Mouse (Mus musculus): ENCODE data around the gene Pcmt1. TPM values are rescaled to one million over a fixed set of nuclear protein-coding genes. Genes with fewer than 3 reads are reported as not detected.
A peak's percentile ranks its signal among the peaks of the same experiment; 100 is the strongest.

Pcmt1 gene
- polyA plus RNA-seq, 1 experiment, result 8.5 TPM

DNA sequence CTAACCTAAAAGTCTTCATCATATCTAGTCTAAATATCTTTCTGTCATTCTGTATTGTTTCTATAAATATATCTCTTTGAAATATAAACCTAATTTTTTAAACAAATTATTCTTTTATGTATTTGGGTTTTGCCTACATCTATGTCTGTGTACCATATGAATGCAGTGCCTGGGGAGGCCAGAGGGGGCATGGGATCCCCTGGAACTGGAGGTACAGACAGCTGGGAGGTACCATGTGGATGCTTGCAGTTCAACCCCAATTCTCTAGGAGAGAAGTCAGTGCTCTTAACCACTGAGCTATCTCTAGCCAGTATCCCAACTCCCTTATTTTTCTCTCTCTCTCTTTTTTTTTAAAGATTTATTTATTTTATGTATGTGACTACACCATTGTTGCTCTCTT, 14.3 kb upstream of the Pcmt1 start:
- no peak overlapping the region for H3K4me3 ChIP-seq (replicated peaks)
- no peaks in the 10 kb centered on the region; the same call in 1 of the 2 replicates for H3K4me1 ChIP-seq (ENCODE audit: control insufficient read depth)
- H3K36me3 ChIP-seq (ENCODE audit: control insufficient read depth), result peaks cover 88% of the 10 kb centered on the region
- TF ChIP-seq GATA1 (IDR thresholded peaks at IDR 0.05; ENCODE audit: low read length) (no peak), TAL1 (IDR thresholded peaks at IDR 0.05; ENCODE audit: low read length) (no peak)
- no peaks in the 10 kb centered on the region for H3K9me3 ChIP-seq (ENCODE audit: control insufficient read depth, low read length)
- H3K27me3 ChIP-seq (ENCODE audit: control insufficient read depth), result no peaks in the 10 kb centered on the region

DNA sequence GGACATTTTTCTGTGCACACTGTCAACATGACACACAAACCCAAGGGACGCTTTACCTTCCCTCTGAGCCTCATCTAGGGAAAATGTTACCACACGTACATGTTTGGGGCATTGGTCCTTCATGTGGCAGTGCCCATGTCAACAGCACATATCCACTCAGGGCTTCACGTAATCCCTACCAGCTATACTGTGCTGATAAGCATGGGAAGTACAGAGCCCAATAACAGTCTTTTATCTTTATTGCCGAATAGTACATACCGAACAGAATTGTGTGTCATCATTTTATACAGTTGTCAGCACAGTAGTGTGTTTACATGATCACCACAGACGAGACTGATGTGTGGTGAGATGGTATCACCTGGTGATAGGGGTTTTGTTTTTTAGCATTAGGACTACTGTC, 6.0 kb upstream of the Pcmt1 start:
- Histone ChIP-seq H3K36me3 (ENCODE audit: control insufficient read depth) (peaks cover 41% of the 10 kb centered on the region), H3K9me3 (ENCODE audit: control insufficient read depth, low read length) (no peaks in the 10 kb centered on the region), H3K27me3 (ENCODE audit: control insufficient read depth) (no peaks in the 10 kb centered on the region), H3K4me1 (ENCODE audit: control insufficient read depth) (peaks cover 38% of the 10 kb centered on the region), H3K4me3 (replicated peaks) (no peak overlapping the region)
- TF ChIP-seq GATA1 (IDR thresholded peaks at IDR 0.05; ENCODE audit: low read length), result no peak
- no peak for TF ChIP-seq TAL1 (IDR thresholded peaks at IDR 0.05; ENCODE audit: low read length)

DNA sequence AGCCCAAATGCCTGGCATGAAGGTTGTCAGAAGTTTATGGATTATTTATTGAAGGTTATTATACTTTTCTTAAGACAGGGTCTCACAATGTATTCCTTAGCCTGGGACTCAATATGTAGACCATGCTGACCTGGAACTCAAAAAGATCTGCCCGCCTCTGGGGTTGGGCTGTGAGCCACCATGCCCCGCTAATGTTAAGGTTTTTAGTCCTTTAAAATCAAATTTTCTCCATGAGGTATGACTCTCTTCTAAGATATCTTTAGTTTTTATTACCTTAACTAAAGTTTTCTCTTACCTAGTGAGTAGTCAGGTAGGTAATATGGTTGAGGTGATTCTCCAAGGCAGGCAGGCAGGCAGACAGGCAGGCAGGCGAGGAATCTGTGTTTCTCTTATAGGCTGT, 1.3 kb upstream of the Pcmt1 start:
- H3K4me3 ChIP-seq (replicated peaks), result peak overlapping the region; percentile 95
- H3K27me3 ChIP-seq (ENCODE audit: control insufficient read depth), result no peaks in the 10 kb centered on the region
- peaks cover 49% of the 10 kb centered on the region for H3K36me3 ChIP-seq (ENCODE audit: control insufficient read depth)
- no peaks in the 10 kb centered on the region for H3K9me3 ChIP-seq (ENCODE audit: control insufficient read depth, low read length)
- peaks cover 52% of the 10 kb centered on the region for H3K4me1 ChIP-seq (ENCODE audit: control insufficient read depth)
- no peak for TF ChIP-seq TAL1 (IDR thresholded peaks at IDR 0.05; ENCODE audit: low read length)
- TF ChIP-seq GATA1 (IDR thresholded peaks at IDR 0.05; ENCODE audit: low read length), result no peak

DNA sequence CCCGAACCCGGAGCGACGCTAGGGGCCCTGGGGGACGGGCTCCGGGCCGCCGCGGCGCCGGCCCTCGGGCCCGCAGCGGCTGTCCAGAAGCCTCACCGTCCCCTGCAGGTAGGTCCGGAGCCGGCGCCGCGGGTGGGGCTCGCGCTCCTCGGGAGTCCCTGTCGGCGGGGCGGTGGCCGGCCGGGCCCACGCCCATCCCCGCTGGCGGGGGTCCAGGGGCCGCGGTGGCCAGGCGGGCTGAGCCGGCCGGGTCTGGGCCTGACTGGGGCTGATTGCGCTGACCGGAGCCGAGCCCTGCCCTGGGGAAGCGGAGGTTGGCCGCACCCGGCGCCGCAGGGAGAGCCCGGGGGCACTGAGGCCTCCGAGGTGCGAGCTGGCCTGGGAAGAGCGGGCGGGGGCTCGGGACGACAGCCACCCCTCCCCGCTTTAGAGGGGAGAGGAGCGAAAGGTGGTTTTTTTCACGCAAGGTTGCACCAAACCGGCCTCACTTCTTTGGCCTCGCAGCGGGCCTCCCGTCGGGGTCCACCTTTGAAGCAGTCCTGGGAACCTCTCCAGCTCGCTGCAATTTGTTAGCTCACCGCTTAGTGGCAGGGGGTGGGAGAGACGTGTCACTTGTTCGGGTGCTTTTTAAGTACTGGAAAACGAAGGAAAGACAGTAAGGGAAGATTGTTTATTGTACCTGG, 548 bp upstream of the Pcmt1 start:
- no peaks in the 10 kb centered on the region for H3K27me3 ChIP-seq (ENCODE audit: control insufficient read depth)
- peaks cover 49% of the 10 kb centered on the region for H3K36me3 ChIP-seq (ENCODE audit: control insufficient read depth)
- H3K4me1 ChIP-seq (ENCODE audit: control insufficient read depth), result peaks cover 45% of the 10 kb centered on the region

DNA sequence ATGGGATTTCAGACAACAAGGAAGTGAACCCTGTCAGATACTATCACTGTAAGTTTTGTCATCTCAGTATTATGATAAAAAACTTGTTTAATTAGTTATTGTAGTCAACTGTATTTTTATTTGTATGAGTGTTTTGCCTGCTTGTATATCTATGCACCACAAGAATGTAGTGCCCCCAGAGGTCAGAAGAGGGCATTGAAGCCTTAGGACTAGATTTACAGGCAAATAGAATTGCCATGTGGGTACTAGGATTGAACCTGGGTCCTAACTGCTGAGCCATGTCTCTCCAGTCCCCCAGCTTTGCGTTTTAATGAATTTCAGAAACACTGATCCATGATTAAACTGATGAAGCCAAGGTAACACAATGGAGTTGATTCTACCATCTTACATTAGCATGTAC, 7.3 kb downstream of the Pcmt1 start:
- TF ChIP-seq GATA1 (IDR thresholded peaks at IDR 0.05; ENCODE audit: low read length), result no peak
- TF ChIP-seq TAL1 (IDR thresholded peaks at IDR 0.05; ENCODE audit: low read length), result no peak
- Histone ChIP-seq H3K9me3 (ENCODE audit: control insufficient read depth, low read length) (no peaks in the 10 kb centered on the region), H3K27me3 (ENCODE audit: control insufficient read depth) (no peaks in the 10 kb centered on the region), H3K36me3 (ENCODE audit: control insufficient read depth) (peaks cover 84% of the 10 kb centered on the region), H3K4me1 (ENCODE audit: control insufficient read depth) (peaks cover 7% of the 10 kb centered on the region), H3K4me3 (replicated peaks) (no peak overlapping the region)

More for the DNA sequence above, 548 bp upstream of the Pcmt1 start:
- H3K4me3 ChIP-seq (replicated peaks), result peak overlapping the region; percentile 95
- no peaks in the 10 kb centered on the region for H3K9me3 ChIP-seq (ENCODE audit: control insufficient read depth, low read length)
- TF ChIP-seq GATA1 (IDR thresholded peaks at IDR 0.05; ENCODE audit: low read length) (no peak), TAL1 (IDR thresholded peaks at IDR 0.05; ENCODE audit: low read length) (no peak)

DNA sequence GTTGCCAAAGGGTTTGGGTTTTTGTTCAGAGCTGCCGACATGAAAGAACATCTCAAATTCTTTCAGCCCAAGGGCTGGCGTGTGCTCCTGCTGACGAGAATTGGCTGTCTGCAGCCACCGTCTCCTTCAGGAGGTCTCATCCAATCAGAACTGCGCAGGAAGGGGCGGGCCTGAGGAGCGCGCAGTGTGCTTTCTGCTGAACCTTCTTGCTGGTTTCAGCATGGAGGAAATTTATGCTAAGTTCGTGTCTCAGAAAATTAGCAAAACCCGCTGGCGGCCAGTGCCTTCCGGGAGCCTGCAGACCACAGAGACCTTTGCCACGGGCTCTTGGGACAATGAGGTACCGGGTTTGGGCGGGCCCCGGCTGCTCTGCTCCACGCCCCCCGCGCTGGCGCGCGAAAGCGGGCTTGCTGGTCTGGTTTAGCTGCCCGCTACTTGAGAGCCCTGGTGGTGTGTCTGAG, 13.6 kb downstream of the Pcmt1 start, which contains the start of gene Nup43:
TSS of gene Nup43 (plus strand) at position 162 of the 461 bp plus-strand sequence.
- H3K4me3 ChIP-seq (replicated peaks), result peak within 1 kb of the TSS; percentile 86
- H3K27me3 ChIP-seq (ENCODE audit: control insufficient read depth), result no peaks in the 10 kb centered on the region
- peaks cover 42% of the 10 kb centered on the region for H3K4me1 ChIP-seq (ENCODE audit: control insufficient read depth)
- H3K36me3 ChIP-seq (ENCODE audit: control insufficient read depth), result peaks cover 28% of the 10 kb centered on the region
- TF ChIP-seq TAL1 (IDR thresholded peaks at IDR 0.05; ENCODE audit: low read length) (no peak), GATA1 (IDR thresholded peaks at IDR 0.05; ENCODE audit: low read length) (no peak)
- no peaks in the 10 kb centered on the region; the same call in 1 of the 2 replicates for H3K9me3 ChIP-seq (ENCODE audit: control insufficient read depth, low read length)

DNA sequence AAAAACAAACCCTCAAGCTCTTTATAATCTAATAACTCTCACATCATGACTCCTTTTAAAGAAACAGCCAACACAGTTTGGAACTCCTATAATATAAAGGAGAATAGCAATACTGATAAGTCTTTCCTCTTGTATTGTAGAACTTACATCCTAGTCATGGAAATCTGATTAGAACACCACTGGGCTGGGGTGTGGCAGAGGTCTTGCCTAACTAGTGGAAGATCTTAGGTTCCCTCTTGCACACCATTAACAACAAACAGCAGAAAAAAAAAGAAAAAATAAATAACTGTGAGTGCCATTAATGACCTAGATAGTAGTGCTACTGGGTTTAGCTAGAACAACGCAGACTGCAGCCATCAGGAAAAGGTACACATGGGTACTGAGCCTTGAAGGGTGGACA, 16.0 kb downstream of the Pcmt1 start:
- TF ChIP-seq GATA1 (IDR thresholded peaks at IDR 0.05; ENCODE audit: low read length) (peak; percentile 22; the same call in 1 of the 2 replicates), TAL1 (IDR thresholded peaks at IDR 0.05; ENCODE audit: low read length) (no peak)
- H3K27me3 ChIP-seq (ENCODE audit: control insufficient read depth), result no peaks in the 10 kb centered on the region
- H3K36me3 ChIP-seq (ENCODE audit: control insufficient read depth), result peaks cover 8% of the 10 kb centered on the region
- no peaks in the 10 kb centered on the region; the same call in 1 of the 2 replicates for H3K9me3 ChIP-seq (ENCODE audit: control insufficient read depth, low read length)
- H3K4me3 ChIP-seq (replicated peaks), result no peak overlapping the region
- peaks cover 48% of the 10 kb centered on the region for H3K4me1 ChIP-seq (ENCODE audit: control insufficient read depth)

DNA sequence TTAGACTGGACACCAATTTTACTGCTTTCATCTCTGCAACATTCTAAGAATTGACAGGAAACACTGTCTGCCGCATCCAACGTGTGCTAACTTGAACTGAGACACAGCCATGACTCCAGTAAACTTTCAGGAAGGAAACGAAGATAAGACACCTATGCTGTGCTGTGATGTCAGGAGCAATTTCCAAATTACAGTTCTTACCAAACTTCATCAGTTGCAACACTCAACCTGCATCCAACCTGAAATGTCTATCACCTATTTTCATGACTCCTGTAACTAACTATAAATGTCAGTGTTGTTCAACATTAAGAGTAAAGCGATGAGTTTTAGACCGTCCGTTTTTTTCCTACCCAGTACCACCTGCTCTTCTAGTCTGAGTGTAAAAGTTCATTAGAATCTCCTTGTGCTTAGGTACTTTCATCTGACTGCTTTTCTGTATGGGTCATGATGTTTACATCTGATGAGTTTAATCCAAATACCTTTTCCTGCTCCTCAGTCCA, 16.9 kb downstream of the Pcmt1 start:
- H3K27me3 ChIP-seq (ENCODE audit: control insufficient read depth), result no peaks in the 10 kb centered on the region
- TF ChIP-seq TAL1 (IDR thresholded peaks at IDR 0.05; ENCODE audit: low read length) (no peak), GATA1 (IDR thresholded peaks at IDR 0.05; ENCODE audit: low read length) (no peak)
- H3K36me3 ChIP-seq (ENCODE audit: control insufficient read depth), result peaks cover 10% of the 10 kb centered on the region
- no peaks in the 10 kb centered on the region; the same call in 1 of the 2 replicates for H3K9me3 ChIP-seq (ENCODE audit: control insufficient read depth, low read length)
- H3K4me3 ChIP-seq (replicated peaks), result peak overlapping the region; percentile 100
- peaks cover 49% of the 10 kb centered on the region for H3K4me1 ChIP-seq (ENCODE audit: control insufficient read depth)

DNA sequence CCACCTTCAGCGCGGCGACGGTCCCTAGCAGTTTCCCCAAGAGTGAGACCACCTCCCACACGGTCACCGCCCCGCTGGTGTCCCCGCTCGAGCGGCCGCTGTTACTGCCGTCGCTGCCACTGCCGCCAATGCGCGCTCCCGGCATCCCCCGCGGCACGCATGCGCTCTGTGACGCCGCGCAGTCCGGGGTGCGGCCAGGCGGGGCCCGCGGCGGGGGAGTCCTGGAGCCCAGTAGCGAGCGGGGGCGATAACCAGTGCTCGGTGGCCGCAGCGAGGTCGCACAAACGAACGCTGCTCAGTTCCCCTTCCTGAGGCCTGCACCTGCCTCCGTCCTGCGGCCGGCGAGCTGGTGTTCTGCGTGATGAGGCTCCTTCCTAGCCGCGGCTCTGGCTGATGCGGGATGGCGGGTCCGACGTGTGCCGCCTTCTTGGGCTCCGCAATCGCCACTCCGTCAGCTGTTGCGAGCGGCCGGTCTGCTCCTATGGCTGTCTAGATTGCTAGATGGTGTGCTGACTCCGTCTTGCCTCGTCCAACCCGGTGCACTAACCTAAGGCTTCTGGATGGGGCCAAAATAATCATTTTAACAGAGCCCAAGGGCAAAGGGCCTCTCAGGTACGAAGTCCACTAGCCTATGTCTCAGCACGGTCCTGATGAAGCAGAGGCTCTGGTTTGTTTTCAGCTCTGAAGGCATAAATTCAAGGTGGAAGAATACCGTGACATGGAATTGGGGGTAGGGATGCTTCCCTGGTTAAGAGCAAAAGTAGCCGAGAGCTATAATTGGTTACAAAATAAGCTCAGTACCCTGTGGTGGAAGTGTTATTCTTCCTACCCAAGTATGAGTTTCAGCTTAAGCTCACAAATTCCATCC, 17.5 kb downstream of the Pcmt1 start:
- H3K4me1 ChIP-seq (ENCODE audit: control insufficient read depth), result peaks cover 52% of the 10 kb centered on the region
- peaks cover 16% of the 10 kb centered on the region for H3K36me3 ChIP-seq (ENCODE audit: control insufficient read depth)
- H3K9me3 ChIP-seq (ENCODE audit: control insufficient read depth, low read length), result no peaks in the 10 kb centered on the region; the same call in 1 of the 2 replicates
- H3K4me3 ChIP-seq (replicated peaks), result peak overlapping the region; percentile 100
- TF ChIP-seq GATA1 (IDR thresholded peaks at IDR 0.05; ENCODE audit: low read length) (no peak), TAL1 (IDR thresholded peaks at IDR 0.05; ENCODE audit: low read length) (0 out of 3 replicates have a peak, but pooled peaks have one; percentile 13)
- no peaks in the 10 kb centered on the region for H3K27me3 ChIP-seq (ENCODE audit: control insufficient read depth)

Measured in erythroblast, embryonic 14.5 days (primary cell).